Mouse (Mus musculus): ENCODE data around the gene Aes.

Gene Aes

GRCm38 (mm10) chr10:81568381-81569191, 9.3 kb downstream of the Aes start:
- no peak for DNase-seq (ENCODE audit: low spot score)

GRCm38 (mm10) chr10:81569507-81570237, 10.4 kb downstream of the Aes start:
- no peak for DNase-seq (ENCODE audit: low spot score)

DNA sequence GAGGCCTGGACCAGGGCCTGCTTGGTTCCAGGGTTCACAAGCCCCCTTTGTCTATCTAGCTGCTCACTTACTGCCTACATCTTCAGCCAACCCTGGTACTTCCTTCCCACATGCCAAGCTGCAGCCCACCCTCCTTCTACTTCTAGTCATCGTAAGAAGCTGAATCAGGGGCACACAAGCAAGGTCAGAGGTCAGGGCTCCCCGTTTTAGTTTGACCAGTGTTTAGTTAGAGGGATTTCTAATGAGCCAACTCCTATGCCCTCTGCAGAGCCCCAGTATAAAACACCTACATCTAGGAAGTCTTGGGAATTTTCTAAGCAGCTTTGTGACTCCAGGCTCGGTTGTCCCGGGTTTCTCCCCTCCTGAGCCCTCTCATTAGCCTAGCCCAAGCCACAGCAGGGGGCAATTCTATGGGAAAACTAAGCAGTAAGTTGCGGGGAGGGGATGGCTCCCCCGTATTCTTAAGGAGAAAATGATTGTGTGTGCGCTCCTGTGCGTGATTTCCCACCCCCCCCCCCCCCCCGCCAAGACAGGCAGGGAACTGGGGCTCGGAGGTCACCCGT, 11.0 kb downstream of the Aes start:
- DNase-seq (ENCODE audit: low spot score), result no peak

GRCm38 (mm10) chr10:81570831-81571500, 11.7 kb downstream of the Aes start:
- peak; percentile 80 for DNase-seq (ENCODE audit: low spot score)

DNA sequence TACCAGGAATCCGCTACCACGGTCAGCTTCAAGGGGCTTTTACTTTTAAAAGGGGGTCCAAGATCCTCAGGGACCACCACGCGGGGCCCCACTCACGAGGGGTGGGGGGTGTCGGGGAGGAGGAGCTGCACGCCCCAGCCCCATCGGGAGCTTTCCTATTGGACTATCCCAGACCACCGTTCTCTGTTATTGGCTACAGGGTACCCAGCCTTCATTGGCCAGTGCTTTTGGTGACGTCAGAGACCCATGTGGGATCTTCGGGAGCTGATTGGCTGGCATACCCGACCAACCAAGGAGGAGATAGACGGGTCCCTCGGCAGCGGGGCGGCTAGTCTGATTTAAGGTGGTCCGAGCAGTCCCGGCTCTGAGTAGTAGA, 12.2 kb downstream of the Aes start:
- DNase-seq (ENCODE audit: low spot score), result peak; percentile 100

- no peak for DNase-seq (ENCODE audit: low spot score)
Observed at GRCm38 (mm10) chr10:81572133-81572671, 12.9 kb downstream of the Aes start.

- no peak for DNase-seq (ENCODE audit: low spot score)
Observed at GRCm38 (mm10) chr10:81572975-81573374, 13.7 kb downstream of the Aes start.

GRCm38 (mm10) chr10:81574081-81575056, 15.1 kb downstream of the Aes start, which contains the start of gene Tle2:
Tle2 (plus strand) TSS chr10:81574561.
- no peak for DNase-seq (ENCODE audit: low spot score)

GRCm38 (mm10) chr10:81575208-81575631, 15.9 kb downstream of the Aes start:
- DNase-seq (ENCODE audit: low spot score), result no peak

DNA sequence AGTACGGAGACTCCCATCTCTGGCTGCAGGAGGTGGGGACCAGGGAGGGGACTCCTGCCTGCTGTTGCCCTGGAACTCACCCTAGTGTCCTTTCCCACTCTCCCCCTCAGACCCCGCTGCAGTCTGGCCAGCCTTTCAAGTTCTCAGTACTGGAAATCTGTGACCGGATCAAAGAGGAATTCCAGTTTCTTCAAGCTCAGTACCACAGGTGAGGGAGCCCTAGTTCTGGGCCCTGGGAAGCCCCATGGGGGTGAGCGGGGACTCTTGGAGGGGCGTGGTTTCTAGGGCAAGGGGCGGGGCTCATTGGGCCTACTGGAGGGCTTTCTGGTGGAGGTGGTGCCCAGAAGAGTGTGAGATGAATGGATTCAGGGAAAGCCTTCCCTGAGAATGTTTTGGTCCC, 16.4 kb downstream of the Aes start:
- DNase-seq (ENCODE audit: low spot score), result no peak

GRCm38 (mm10) chr10:81579967-81580366, 20.7 kb downstream of the Aes start:
- DNase-seq (ENCODE audit: low spot score), result no peak

- DNase-seq (ENCODE audit: low spot score), result no peak
Observed at GRCm38 (mm10) chr10:81580441-81581070, 21.3 kb downstream of the Aes start.

- DNase-seq (ENCODE audit: low spot score), result no peak
Observed at GRCm38 (mm10) chr10:81583347-81583746, 24.1 kb downstream of the Aes start.

- no peak for DNase-seq (ENCODE audit: low spot score)
Observed at GRCm38 (mm10) chr10:81588739-81589138, 29.5 kb downstream of the Aes start.

- no peak for DNase-seq (ENCODE audit: low spot score)
Observed at GRCm38 (mm10) chr10:81591846-81592245, 32.6 kb downstream of the Aes start.

- DNase-seq (ENCODE audit: low spot score), result no peak
Observed at GRCm38 (mm10) chr10:81592631-81593030, 33.3 kb downstream of the Aes start.

DNA sequence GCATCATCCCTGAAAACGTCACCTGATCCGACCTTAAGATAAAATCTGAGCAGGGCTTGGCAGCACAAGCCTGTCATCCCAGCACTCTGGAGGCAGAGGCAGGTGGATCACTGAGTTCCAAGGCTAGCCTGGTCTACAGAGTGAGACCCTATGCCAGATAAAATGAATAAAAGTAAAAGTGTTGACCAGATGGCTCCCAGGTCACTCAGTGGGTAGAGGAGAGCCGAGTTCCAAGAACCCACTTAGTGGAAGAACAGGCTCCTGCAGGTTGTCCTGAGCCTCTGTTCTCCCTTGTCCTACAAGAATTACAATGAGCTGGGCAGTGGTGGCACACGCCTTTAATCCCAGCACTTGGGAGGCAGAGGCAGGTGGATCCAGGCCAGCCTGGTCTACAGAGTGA, 33.9 kb downstream of the Aes start:
- no peak for DNase-seq (ENCODE audit: low spot score)

- no peak for DNase-seq (ENCODE audit: low spot score)
Observed at GRCm38 (mm10) chr10:81593935-81594334, 34.6 kb downstream of the Aes start.

GRCm38 (mm10) chr10:81595599-81595998, 36.3 kb downstream of the Aes start:
- DNase-seq (ENCODE audit: low spot score), result no peak

- DNase-seq (ENCODE audit: low spot score), result no peak
Observed at GRCm38 (mm10) chr10:81596611-81597010, 37.3 kb downstream of the Aes start.
